Mouse (Mus musculus): ENCODE measurements around the gene Orm2.

Orm2 gene

GRCm38 (mm10) chr4:63405051-63405450 lies 42.8 kb downstream of the Orm2 start:
- no peak for DNase-seq (ENCODE audit: low spot score in 2 of 2)

GRCm38 (mm10) chr4:63405683-63406082 lies 43.4 kb downstream of the Orm2 start:
- DNase-seq (ENCODE audit: low spot score in 2 of 2): no peak

GRCm38 (mm10) chr4:63408247-63408646 lies 46.0 kb downstream of the Orm2 start:
- no peak for DNase-seq (ENCODE audit: low spot score in 2 of 2)

- peak in 1 of 2 experiments; percentile 34 for DNase-seq (ENCODE audit: low spot score in 2 of 2)
Observed at GRCm38 (mm10) chr4:63408649-63409048, 46.4 kb downstream of the Orm2 start.

- no peak for DNase-seq (ENCODE audit: low spot score in 2 of 2)
Observed at GRCm38 (mm10) chr4:63409317-63409907, 47.2 kb downstream of the Orm2 start.

- DNase-seq (ENCODE audit: low spot score in 2 of 2): peak in 1 of 2 experiments; percentile 30
Observed at GRCm38 (mm10) chr4:63409908-63410582, 47.8 kb downstream of the Orm2 start.

GRCm38 (mm10) chr4:63410583-63410934 lies 48.3 kb downstream of the Orm2 start:
- DNase-seq (ENCODE audit: low spot score in 2 of 2): peak; percentile 85 to 88

GRCm38 (mm10) chr4:63411222-63411621 lies 49.0 kb downstream of the Orm2 start:
- no peak for DNase-seq (ENCODE audit: low spot score in 2 of 2)

GRCm38 (mm10) chr4:63414951-63415350 lies 52.7 kb downstream of the Orm2 start:
- DNase-seq (ENCODE audit: low spot score in 2 of 2): no peak
